In genomic region chr7:128237927-128238778, GRCm38 (mm10) we compare ENCODE assay signal across 8 mouse cellular contexts. TPM values are rescaled to one million over a fixed set of nuclear protein-coding genes. Genes with fewer than 3 reads are reported as not detected.
A peak's percentile ranks its signal among the peaks of the same experiment; 100 is the strongest.
DNase-seq lines count a peak whose midpoint lies in the region; ATAC-seq lines count a peak whose summit lies in the region.

Gene 9130023H24Rik, minus strand, starts transcription at chr7:128238031.

- ATAC-seq in megakaryocyte progenitor cell, adult 5-6 weeks (replicated peaks; ENCODE audit: poor library complexity) = peak; percentile 74

- peak; percentile 98 for DNase-seq in adipocyte (ENCODE audit: low spot score)
- peak; percentile 100 for DNase-seq in embryo, embryonic 10 days (ENCODE audit: low spot score)
- peak; percentile 100 for DNase-seq in gastrocnemius, postnatal 10 days
- DNase-seq in induced T-regulatory cell, adult 2 months (ENCODE audit: low read depth) = peak; percentile 100
- DNase-seq in left cerebral cortex, adult 9 months (ENCODE audit: low spot score in 2 of 2) = peak; percentile 96 to 99
- peak; percentile 100 for DNase-seq in right cerebral cortex, postnatal 14 days
- DNase-seq in urinary bladder, postnatal 36 days (ENCODE audit: low spot score in 2 of 2) = peak; percentile 100

RNA-seq across cellular contexts. Expression of gene 9130023H24Rik, which starts in this region (rescaled TPM):
- 1 to 10 TPM; 3.5 to 4.6 TPM for total RNA-seq in gastrocnemius, postnatal 10 days (2021)
- total RNA-seq in megakaryocyte progenitor cell, adult 5-6 weeks (2015) = 4.3 TPM in 2 replicates
- total RNA-seq in megakaryocyte progenitor cell, adult 5-6 weeks (2017) = 4.7 and 7.2 TPM in 2 replicates

Comparison
In these comparisons a context has a peak if more than half of its experiments do, and no peak if none do; other contexts are left out.
1. Peak in every context shown above with its lines: DNase-seq and ATAC-seq.